Mouse (Mus musculus): ENCODE results near the gene Mtmr6. TPM values are rescaled to one million over a fixed set of nuclear protein-coding genes. Genes with fewer than 3 reads are reported as not detected.

Mtmr6 gene
- total and polyA plus RNA-seq, 3 experiments, result 17.4 to 31.0 (median 29.1) TPM

DNA sequence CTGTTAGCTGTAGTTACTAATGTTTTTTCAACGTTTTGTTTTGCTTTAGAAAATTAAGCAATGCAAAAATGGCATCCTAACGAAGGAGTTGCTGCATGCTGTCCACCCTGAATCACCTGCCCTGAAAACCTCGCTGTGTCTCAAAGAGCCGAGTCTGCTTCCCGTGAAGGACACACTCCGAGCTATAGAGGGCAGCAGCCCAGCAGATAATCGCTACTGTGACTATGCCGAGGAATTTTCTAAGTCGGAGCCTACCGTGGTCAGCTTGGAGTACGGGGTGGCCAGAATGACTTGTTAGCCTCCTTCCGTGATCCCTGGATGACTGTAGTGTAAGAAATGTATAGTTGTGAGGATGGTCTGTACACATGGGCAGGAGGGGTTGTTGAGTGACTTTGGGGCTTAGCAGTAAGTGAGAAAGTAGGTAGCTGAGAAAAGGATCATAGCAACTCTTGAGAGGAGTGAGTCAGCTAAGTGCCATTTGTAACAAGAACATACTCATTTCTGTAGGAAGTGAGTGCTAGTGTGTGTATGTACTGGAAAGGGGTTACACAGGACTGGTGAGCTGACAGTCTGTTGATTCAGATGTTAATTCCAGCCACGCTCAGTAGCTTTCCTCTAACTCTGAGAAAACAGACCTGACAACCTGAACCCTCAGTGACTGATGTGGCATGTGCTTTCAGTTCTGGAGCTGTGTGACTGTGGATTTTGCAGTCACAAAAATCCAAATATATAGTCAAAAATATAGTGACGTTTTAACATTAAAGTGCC lies 35.4 kb downstream of the Mtmr6 start:
- Histone ChIP-seq H3K79me2 (replicated peaks; ENCODE audit: control insufficient read depth, insufficient read depth, low read length) (no peaks in the 10 kb centered on the region), H3K27me3 (ENCODE audit: control insufficient read depth, insufficient read depth, low read length) (no peaks in the 10 kb centered on the region), H3K36me3 (ENCODE audit: control insufficient read depth, insufficient read depth, low read length) (no peaks in the 10 kb centered on the region; the same call in none of the 2 replicates), H3K27ac (no peak overlapping the region), H3K9ac (ENCODE audit: low read depth, low read length) (no peak overlapping the region), H3K4me1 (ENCODE audit: control insufficient read depth, insufficient read depth, low read length) (no peaks in the 10 kb centered on the region), H3K4me3 (no peak overlapping the region)
- WGBS, result 78% methylated on average over 14 of the region's 14 CpGs
- DNase-seq, result no peak
- no peak for TF ChIP-seq POLR2A (IDR thresholded peaks at IDR 0.05; ENCODE audit: insufficient read depth, low read depth, low read length)
- TF ChIP-seq CTCF (IDR thresholded peaks at IDR 0.05), result no peak
- no peak for TF ChIP-seq EP300 (IDR thresholded peaks at IDR 0.05; ENCODE audit: insufficient read depth, low read depth, low read length)
- intact Hi-C loops (cut with DNase I), result no loop called here

DNA sequence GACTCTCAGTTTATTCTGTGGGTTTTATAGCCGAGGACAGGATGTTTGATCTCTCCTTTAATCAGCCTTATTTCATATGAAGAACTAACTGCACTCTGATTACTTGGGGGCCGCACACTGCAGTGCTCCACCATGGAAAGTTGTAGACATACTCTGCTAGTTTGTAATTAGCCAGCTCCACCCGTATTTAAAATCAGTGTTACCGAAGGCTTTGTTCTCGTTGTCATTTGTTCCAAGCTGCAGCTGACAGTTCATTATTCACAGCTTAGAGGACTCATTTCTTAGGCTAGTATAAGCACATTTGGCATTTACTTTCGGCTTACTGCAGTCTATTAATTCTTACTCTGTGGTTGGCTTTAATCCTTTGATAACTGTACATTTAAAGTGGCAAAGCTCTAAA lies 36.0 kb downstream of the Mtmr6 start:
- intact Hi-C loops (cut with DNase I), result no loop called here
- Histone ChIP-seq H3K4me1 (ENCODE audit: control insufficient read depth, insufficient read depth, low read length) (no peaks in the 10 kb centered on the region), H3K36me3 (ENCODE audit: control insufficient read depth, insufficient read depth, low read length) (no peaks in the 10 kb centered on the region; the same call in none of the 2 replicates), H3K27me3 (ENCODE audit: control insufficient read depth, insufficient read depth, low read length) (no peaks in the 10 kb centered on the region), H3K4me3 (no peak overlapping the region), H3K9ac (ENCODE audit: low read depth, low read length) (no peak overlapping the region), H3K27ac (no peak overlapping the region), H3K79me2 (replicated peaks; ENCODE audit: control insufficient read depth, insufficient read depth, low read length) (no peaks in the 10 kb centered on the region)
- TF ChIP-seq EP300 (IDR thresholded peaks at IDR 0.05; ENCODE audit: insufficient read depth, low read depth, low read length) (no peak), POLR2A (IDR thresholded peaks at IDR 0.05; ENCODE audit: insufficient read depth, low read depth, low read length) (no peak), CTCF (IDR thresholded peaks at IDR 0.05) (no peak)
- 88% methylated on average over 6 of the region's 6 CpGs for WGBS
- DNase-seq, result no peak

DNA sequence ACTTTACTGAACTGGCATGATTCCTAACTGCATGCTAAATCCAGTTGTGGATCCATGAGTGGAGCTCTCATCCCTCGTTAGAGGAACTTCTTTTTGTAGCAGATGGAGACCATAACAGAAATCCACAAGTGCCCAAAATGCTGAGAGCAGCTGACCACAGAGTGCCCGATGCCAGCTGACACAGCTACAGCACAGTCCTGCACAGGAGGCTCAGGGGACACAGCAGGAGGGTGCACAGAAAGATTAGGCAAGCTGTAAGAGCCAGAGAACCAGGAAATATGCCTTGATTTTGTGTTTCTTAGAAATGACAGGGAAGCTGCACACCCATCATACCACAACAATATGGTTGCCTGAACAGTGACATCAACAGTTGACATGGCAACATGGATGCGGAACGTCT lies 37.4 kb downstream of the Mtmr6 start:
- H3K4me1 ChIP-seq (ENCODE audit: control insufficient read depth, insufficient read depth, low read length), result no peaks in the 10 kb centered on the region
- intact Hi-C loops (cut with DNase I), result no loop called here
- 81% methylated on average over 4 of the region's 4 CpGs for WGBS
- DNase-seq, result no peak
- no peak overlapping the region for H3K4me3 ChIP-seq
- H3K9ac ChIP-seq (ENCODE audit: low read depth, low read length), result no peak overlapping the region
- H3K79me2 ChIP-seq (replicated peaks; ENCODE audit: control insufficient read depth, insufficient read depth, low read length), result no peaks in the 10 kb centered on the region
- no peaks in the 10 kb centered on the region; the same call in none of the 2 replicates for H3K36me3 ChIP-seq (ENCODE audit: control insufficient read depth, insufficient read depth, low read length)
- no peak overlapping the region for H3K27ac ChIP-seq
- H3K27me3 ChIP-seq (ENCODE audit: control insufficient read depth, insufficient read depth, low read length), result no peaks in the 10 kb centered on the region
- TF ChIP-seq POLR2A (IDR thresholded peaks at IDR 0.05; ENCODE audit: insufficient read depth, low read depth, low read length) (no peak), CTCF (IDR thresholded peaks at IDR 0.05) (no peak), EP300 (IDR thresholded peaks at IDR 0.05; ENCODE audit: insufficient read depth, low read depth, low read length) (no peak)

DNA sequence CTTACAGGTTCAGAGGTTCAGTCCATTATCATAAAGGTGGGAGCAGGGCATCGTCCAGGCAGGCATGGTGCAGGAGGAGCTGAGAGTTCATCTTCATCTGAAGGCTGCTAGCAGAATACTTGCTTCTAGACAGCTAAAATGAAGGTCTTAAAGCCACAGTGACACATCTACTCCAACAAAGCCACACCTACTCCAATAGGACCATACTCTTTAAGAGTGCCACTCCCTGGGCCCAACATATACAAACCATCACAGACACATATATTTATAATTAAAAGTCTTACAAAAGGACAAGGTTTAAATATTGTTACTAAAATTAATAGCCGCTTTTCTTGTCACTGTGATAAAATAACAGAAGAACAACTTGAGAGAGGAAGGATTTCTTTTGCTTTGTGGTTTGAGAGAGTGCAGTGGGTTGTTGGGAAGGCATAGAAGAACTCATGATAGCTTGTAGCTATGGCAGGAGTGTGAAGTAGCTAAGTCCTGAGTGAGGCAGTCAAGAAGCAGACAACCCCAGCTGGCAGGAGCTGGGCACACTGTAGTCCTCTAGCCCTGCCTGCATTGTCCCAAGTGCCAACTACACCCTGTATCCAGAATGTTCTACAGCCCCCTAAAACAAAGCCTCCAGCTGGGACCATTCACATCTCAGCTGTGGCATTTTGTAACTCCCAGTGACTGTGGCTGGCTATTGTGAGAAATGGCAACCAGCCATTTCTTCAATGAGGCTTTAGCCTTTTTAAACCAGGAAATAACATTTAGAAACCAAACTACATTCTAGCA lies 39.6 kb downstream of the Mtmr6 start:
- no peaks in the 10 kb centered on the region; the same call in none of the 2 replicates for H3K36me3 ChIP-seq (ENCODE audit: control insufficient read depth, insufficient read depth, low read length)
- no peaks in the 10 kb centered on the region for H3K27me3 ChIP-seq (ENCODE audit: control insufficient read depth, insufficient read depth, low read length)
- H3K9ac ChIP-seq (ENCODE audit: low read depth, low read length), result no peak overlapping the region
- DNase-seq, result no peak
- no peaks in the 10 kb centered on the region for H3K4me1 ChIP-seq (ENCODE audit: control insufficient read depth, insufficient read depth, low read length)
- H3K4me3 ChIP-seq, result no peak overlapping the region
- TF ChIP-seq EP300 (IDR thresholded peaks at IDR 0.05; ENCODE audit: insufficient read depth, low read depth, low read length) (no peak), CTCF (IDR thresholded peaks at IDR 0.05) (no peak), POLR2A (IDR thresholded peaks at IDR 0.05; ENCODE audit: insufficient read depth, low read depth, low read length) (no peak)
- intact Hi-C loops (cut with DNase I), result no loop called here
- no peaks in the 10 kb centered on the region for H3K79me2 ChIP-seq (replicated peaks; ENCODE audit: control insufficient read depth, insufficient read depth, low read length)
- H3K27ac ChIP-seq, result no peak overlapping the region
- 94% methylated on average over 2 of the region's 2 CpGs for whole genome bisulfite sequencing

DNA sequence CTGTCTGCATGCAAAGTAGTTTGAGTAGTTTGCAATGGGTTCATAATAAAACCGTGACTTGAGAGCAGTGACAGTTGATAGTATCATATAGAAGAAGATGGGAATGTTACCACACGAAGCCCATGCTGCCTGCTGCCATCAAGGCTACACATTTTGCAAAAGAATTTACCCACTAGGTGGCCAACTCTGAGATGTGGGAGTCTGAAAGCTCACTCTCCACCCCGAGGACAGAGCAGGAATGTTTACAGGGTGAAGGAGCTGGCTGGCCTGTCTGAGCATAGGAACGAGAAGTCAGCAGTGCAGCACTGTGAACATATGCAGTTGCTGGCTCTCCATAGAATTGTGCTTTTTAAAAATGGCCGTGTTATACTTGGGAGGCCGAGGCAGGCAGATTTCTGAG lies 43.1 kb downstream of the Mtmr6 start:
- no peaks in the 10 kb centered on the region for H3K79me2 ChIP-seq (replicated peaks; ENCODE audit: control insufficient read depth, insufficient read depth, low read length)
- intact Hi-C loops (cut with DNase I), result no loop called here
- 67% methylated on average over 6 of the region's 6 CpGs for WGBS

DNA sequence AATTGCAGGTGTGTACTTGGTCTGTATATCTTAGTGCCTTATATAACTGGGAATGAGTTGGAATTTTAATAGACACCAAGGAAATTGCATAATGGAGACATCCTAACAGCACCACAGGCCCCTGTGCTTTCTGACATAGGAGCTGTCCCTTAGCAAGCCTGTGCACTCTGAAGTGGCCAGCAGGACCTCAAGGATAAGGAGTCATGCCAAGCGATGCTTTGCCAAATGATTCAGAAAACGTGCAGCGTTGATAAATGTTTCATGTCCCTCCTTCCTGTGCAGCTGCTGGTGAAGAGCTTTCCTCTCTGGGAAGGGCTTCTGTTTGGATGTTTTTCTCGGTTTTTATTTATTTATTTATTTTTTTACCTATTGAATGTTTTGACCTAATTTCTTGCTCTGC lies 45.7 kb downstream of the Mtmr6 start:
- Histone ChIP-seq H3K27ac (no peak overlapping the region), H3K9ac (ENCODE audit: low read depth, low read length) (no peak overlapping the region), H3K4me3 (no peak overlapping the region), H3K36me3 (ENCODE audit: control insufficient read depth, insufficient read depth, low read length) (no peaks in the 10 kb centered on the region), H3K79me2 (replicated peaks; ENCODE audit: control insufficient read depth, insufficient read depth, low read length) (no peaks in the 10 kb centered on the region), H3K27me3 (ENCODE audit: control insufficient read depth, insufficient read depth, low read length) (no peaks in the 10 kb centered on the region), H3K4me1 (ENCODE audit: control insufficient read depth, insufficient read depth, low read length) (no peaks in the 10 kb centered on the region)
- WGBS, result 21% methylated on average over 4 of the region's 4 CpGs
- no peak for DNase-seq
- intact Hi-C loops (cut with DNase I), result no loop called here
- TF ChIP-seq POLR2A (IDR thresholded peaks at IDR 0.05; ENCODE audit: insufficient read depth, low read depth, low read length) (no peak), EP300 (IDR thresholded peaks at IDR 0.05; ENCODE audit: insufficient read depth, low read depth, low read length) (no peak), CTCF (IDR thresholded peaks at IDR 0.05) (no peak)

More for the DNA sequence above, 43.1 kb downstream of the Mtmr6 start:
- DNase-seq, result no peak
- H3K36me3 ChIP-seq (ENCODE audit: control insufficient read depth, insufficient read depth, low read length), result no peaks in the 10 kb centered on the region
- no peak overlapping the region for H3K27ac ChIP-seq
- no peak for TF ChIP-seq POLR2A (IDR thresholded peaks at IDR 0.05; ENCODE audit: insufficient read depth, low read depth, low read length)
- no peak for TF ChIP-seq CTCF (IDR thresholded peaks at IDR 0.05)
- no peak for TF ChIP-seq EP300 (IDR thresholded peaks at IDR 0.05; ENCODE audit: insufficient read depth, low read depth, low read length)
- no peaks in the 10 kb centered on the region for H3K4me1 ChIP-seq (ENCODE audit: control insufficient read depth, insufficient read depth, low read length)
- no peaks in the 10 kb centered on the region for H3K27me3 ChIP-seq (ENCODE audit: control insufficient read depth, insufficient read depth, low read length)
- H3K4me3 ChIP-seq, result no peak overlapping the region
- H3K9ac ChIP-seq (ENCODE audit: low read depth, low read length), result no peak overlapping the region
